Mouse (Mus musculus) T-helper 1 cell (primary cell): Measurements from ENCODE around the gene Fnbp4.
"Not testable (repeated sequence)": the region's sequence is repeated elsewhere in the genome, so short reads cannot be mapped to it uniquely, and the experiment has no call there.

Experiments
- in situ Hi-C: fragments of 300-600 bp; cut with MboI, MseI; formaldehyde crosslinking; loops from one replicate; pipeline ENCODE4 v1.15.1; 2025; ENCODE audit warnings: high pct_unique_total_duplicates

Gene Fnbp4

GRCm38 (mm10) chr2:90782458-90782857 lies 37.3 kb downstream of the Fnbp4 start, which contains the start of gene Agbl2:
Agbl2 (plus strand) TSS chr2:90782727.
- in situ Hi-C loops = no loop called here

GRCm38 (mm10) chr2:90782901-90783486 lies 37.8 kb downstream of the Fnbp4 start:
- in situ Hi-C loops = no loop called here

- in situ Hi-C loops = no loop called here
These were observed 43.0 kb downstream of the Fnbp4 start for GRCm38 (mm10) chr2:90788126-90788525.

- in situ Hi-C loops = no loop called here
These were observed 63.3 kb downstream of the Fnbp4 start for GRCm38 (mm10) chr2:90808241-90809126.

- in situ Hi-C loops = no loop called here
These were observed 65.6 kb downstream of the Fnbp4 start for GRCm38 (mm10) chr2:90810751-90811150.

- in situ Hi-C loops = no loop called here
These were observed 70.1 kb downstream of the Fnbp4 start for GRCm38 (mm10) chr2:90815266-90815665.

GRCm38 (mm10) chr2:90816144-90816543 lies 71.0 kb downstream of the Fnbp4 start:
- in situ Hi-C loops = no loop called here

GRCm38 (mm10) chr2:90818710-90819109 lies 73.5 kb downstream of the Fnbp4 start:
- in situ Hi-C loops = no loop called here

- in situ Hi-C loops = no loop called here
These were observed 75.7 kb downstream of the Fnbp4 start for GRCm38 (mm10) chr2:90820894-90821293.

- in situ Hi-C loops = no loop called here
These were observed 77.8 kb downstream of the Fnbp4 start for GRCm38 (mm10) chr2:90822978-90823377.

- in situ Hi-C loops = no loop called here
These were observed 78.6 kb downstream of the Fnbp4 start for GRCm38 (mm10) chr2:90823781-90824180.

- in situ Hi-C loops = not testable (repeated sequence)
These were observed 79.4 kb downstream of the Fnbp4 start for GRCm38 (mm10) chr2:90824528-90824927.

GRCm38 (mm10) chr2:90825515-90826172 lies 80.5 kb downstream of the Fnbp4 start:
- in situ Hi-C loops = no loop called here

- in situ Hi-C loops = no loop called here
These were observed 83.6 kb downstream of the Fnbp4 start for GRCm38 (mm10) chr2:90828739-90829138.
